Mouse (Mus musculus) urinary bladder, adult 18-20 months (tissue): ENCODE results near the gene Vrk1.
A peak's percentile ranks its signal among the peaks of the same experiment; 100 is the strongest.

Experiments used
- DNase-seq, 2 experiments: peaks; one replicate each; pipeline ENCODE4 v3.0.0; 2022; ENCODE audit warnings: low spot score in 2 of 2, mixed read lengths in 2 of 2

The Vrk1 gene

GRCm38 (mm10) chr12:106010065-106010915 is at the start of gene Vrk1:
Vrk1 (plus strand) TSS chr12:106010228.
- peak; percentile 78 to 95 for DNase-seq

GRCm38 (mm10) chr12:105960592-105961330 is 49.3 kb upstream of the Vrk1 start:
- DNase-seq, result no peak

- no peak for DNase-seq
These were observed 48.4 kb upstream of the Vrk1 start for GRCm38 (mm10) chr12:105961667-105962066.

GRCm38 (mm10) chr12:105962103-105963011 is 47.7 kb upstream of the Vrk1 start:
- DNase-seq, result peak; percentile 76 to 81

GRCm38 (mm10) chr12:105963012-105963572 is 46.9 kb upstream of the Vrk1 start:
- DNase-seq, result no peak

- DNase-seq, result no peak
These were observed 43.0 kb upstream of the Vrk1 start for GRCm38 (mm10) chr12:105966887-105967637.

- no peak for DNase-seq
These were observed 42.2 kb upstream of the Vrk1 start for GRCm38 (mm10) chr12:105967806-105968205.

- DNase-seq, result no peak
These were observed 38.8 kb upstream of the Vrk1 start for GRCm38 (mm10) chr12:105971182-105971581.

- DNase-seq, result no peak
These were observed 37.4 kb upstream of the Vrk1 start for GRCm38 (mm10) chr12:105972673-105973072.

- DNase-seq, result no peak
These were observed 36.3 kb upstream of the Vrk1 start for GRCm38 (mm10) chr12:105973691-105974090.

GRCm38 (mm10) chr12:105974107-105974506 is 35.9 kb upstream of the Vrk1 start:
- no peak for DNase-seq

GRCm38 (mm10) chr12:105981121-105981973 is 28.7 kb upstream of the Vrk1 start:
- peak in 1 of 2 experiments; percentile 20 for DNase-seq

GRCm38 (mm10) chr12:105981974-105982305 is 28.1 kb upstream of the Vrk1 start:
- no peak for DNase-seq

GRCm38 (mm10) chr12:105982598-105982997 is 27.4 kb upstream of the Vrk1 start:
- DNase-seq, result no peak

GRCm38 (mm10) chr12:105983499-105983898 is 26.5 kb upstream of the Vrk1 start:
- DNase-seq, result no peak

- DNase-seq, result no peak
These were observed 21.6 kb upstream of the Vrk1 start for GRCm38 (mm10) chr12:105988434-105988833.

GRCm38 (mm10) chr12:105992756-105993155 is 17.3 kb upstream of the Vrk1 start:
- DNase-seq, result no peak

GRCm38 (mm10) chr12:105993356-105993755 is 16.7 kb upstream of the Vrk1 start:
- no peak for DNase-seq

GRCm38 (mm10) chr12:105995940-105996339 is 14.1 kb upstream of the Vrk1 start:
- no peak for DNase-seq
